In the genomic region with DNA sequence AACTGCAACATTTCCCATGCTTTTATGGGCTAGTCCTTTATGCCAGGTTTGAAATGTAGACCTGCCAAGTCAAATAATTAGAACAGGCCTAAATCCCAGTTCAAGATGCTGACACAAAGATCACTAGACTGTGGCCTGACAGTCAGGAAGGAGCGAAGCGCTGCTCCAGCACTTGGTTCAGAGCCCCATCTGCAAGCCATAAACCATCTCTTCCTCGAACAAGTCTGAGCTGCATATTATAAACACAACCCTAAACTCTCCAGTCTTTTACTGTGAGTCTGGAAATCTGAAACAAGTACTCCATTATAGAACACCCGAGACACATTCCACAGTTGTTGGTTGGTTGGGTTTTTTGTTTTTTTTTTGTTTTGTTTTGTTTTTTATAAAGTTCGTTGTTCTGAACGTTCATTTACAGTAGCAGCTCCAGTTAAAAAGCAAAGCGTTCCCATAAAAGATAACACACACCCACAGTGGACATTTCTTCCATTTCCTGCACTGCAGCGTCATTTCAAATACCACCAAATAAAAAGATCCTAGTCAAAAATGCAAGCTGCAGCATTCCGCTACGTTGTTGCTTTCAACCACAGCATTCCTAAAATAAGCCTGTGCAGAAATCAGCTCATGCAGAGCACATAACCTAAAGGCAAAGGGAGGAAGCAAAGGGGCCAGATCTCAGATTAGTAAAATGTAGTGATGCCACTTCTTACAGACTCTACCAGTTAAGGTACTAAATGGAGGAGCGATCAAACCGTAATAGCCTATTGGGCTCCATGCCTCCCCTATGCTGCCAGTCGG, we compare ENCODE assay signal across 9 mouse cellular contexts.
DNase-seq lines count a peak whose midpoint lies in the region; ATAC-seq and TF ChIP-seq lines count a peak whose summit lies in the region.
"Had no signal": no experiment of that assay in that cellular context is flagged by ENCODE, and none has a peak within 500 bp of the region (broad histone marks: within the 10 kb centered on the region; RNA-seq: fewer than 3 reads in every experiment).

No protein-coding gene starts in this region.

- H3K27ac ChIP-seq in left cerebral cortex, adult 2 months, result peak overlapping the region; percentile 70
- H3K27ac ChIP-seq in embryonic facial prominence, embryonic 14.5 days (replicated peaks; ENCODE audit: low read depth, low read length), result peak overlapping the region; percentile 65
- H3K27ac ChIP-seq in limb, embryonic 14.5 days (replicated peaks; ENCODE audit: low read depth, low read length), result peak overlapping the region; percentile 14; the same call in 1 of the 2 replicates
- H3K27ac ChIP-seq: liver, embryonic 14.5 days had no signal

- no peak for TF ChIP-seq POLR2A in limb, embryonic 14.5 days (IDR thresholded peaks at IDR 0.05; ENCODE audit: borderline replicate concordance, extremely low read depth, insufficient read depth, insufficient read length)

- H3K36me3 ChIP-seq in embryonic facial prominence, embryonic 14.5 days (ENCODE audit: control insufficient read depth, insufficient read depth, low read length), result 0 out of 2 replicates have a peak, but pooled peaks cover 5% of the 10 kb centered on the region
- H3K36me3 ChIP-seq in limb, embryonic 14.5 days (ENCODE audit: control insufficient read depth, insufficient read depth, low read length), result peaks cover 9% of the 10 kb centered on the region; the same call in 1 of the 2 replicates

- 41% methylated on average over 13 of the region's 13 CpGs for WGBS in embryonic facial prominence, embryonic 14.5 days
- 33% methylated on average over 13 of the region's 13 CpGs for WGBS in limb, embryonic 14.5 days

- no peak overlapping the region; the same call in 1 of the 2 replicates for H3K4me2 ChIP-seq in embryonic facial prominence, embryonic 14.5 days (ENCODE audit: low read depth, low read length)
- H3K4me2 ChIP-seq in limb, embryonic 14.5 days (replicated peaks; ENCODE audit: low read depth, low read length, severe bottlenecking), result no peak overlapping the region; the same call in 1 of the 2 replicates

- no peak for TF ChIP-seq CTCF in left cerebral cortex, adult 2 months (IDR thresholded peaks at IDR 0.05)

- H3K9ac ChIP-seq in embryonic facial prominence, embryonic 14.5 days (ENCODE audit: low read depth, low read length), result no peak overlapping the region
- peak overlapping the region; percentile 4; the same call in 1 of the 2 replicates for H3K9ac ChIP-seq in limb, embryonic 14.5 days (ENCODE audit: low read depth, low read length, severe bottlenecking)
- H3K9ac ChIP-seq: liver, embryonic 14.5 days had no signal

- intact Hi-C loops in left cerebral cortex, adult 2 months (cut with DNase I), result loop anchor here (5.0 kb wide), 2 partner anchors 55 to 90 kb away; no protein-coding TSS in a partner anchor

- no peak for DNase-seq in left cerebral cortex, adult 2 months (ENCODE audit: extremely low spot score in 1 of 2, low spot score in 2 of 2)
- DNase-seq in left cerebral cortex, adult 11 months (ENCODE audit: low spot score), result no peak
- peak; percentile 20 for DNase-seq in adipocyte (ENCODE audit: low spot score)
- peak; percentile 63 for DNase-seq in embryonic facial prominence, embryonic 14.5 days (ENCODE audit: low spot score)
- no peak for DNase-seq in limb, embryonic 14.5 days (ENCODE audit: low spot score)
- DNase-seq in right cerebral cortex, postnatal 25 days, result no peak
- DNase-seq in spleen, adult 12 weeks (ENCODE audit: low spot score), result no peak
- DNase-seq: gastrocnemius, postnatal 36 days had no signal

- H3K9me3 ChIP-seq in embryonic facial prominence, embryonic 14.5 days (ENCODE audit: control insufficient read depth, low read length), result no peaks in the 10 kb centered on the region
- no peaks in the 10 kb centered on the region for H3K9me3 ChIP-seq in limb, embryonic 14.5 days (ENCODE audit: control insufficient read depth, low read length)

- peaks cover 25% of the 10 kb centered on the region for H3K4me1 ChIP-seq in embryonic facial prominence, embryonic 14.5 days (ENCODE audit: control insufficient read depth, insufficient read depth, low read length)
- H3K4me1 ChIP-seq in limb, embryonic 14.5 days (ENCODE audit: control insufficient read depth, insufficient read depth, low read length), result peaks cover 21% of the 10 kb centered on the region

- H3K4me3 ChIP-seq in left cerebral cortex, adult 2 months, result no peak overlapping the region
- no peak overlapping the region for H3K4me3 ChIP-seq in embryonic facial prominence, embryonic 14.5 days (ENCODE audit: low read depth, low read length)
- H3K4me3 ChIP-seq in limb, embryonic 14.5 days (replicated peaks; ENCODE audit: low read length), result no peak overlapping the region

- 0 out of 2 replicates have a peak, but pooled peaks have one; percentile 30 for ATAC-seq in embryonic facial prominence, embryonic 14.5 days (ENCODE audit: low read depth)
- ATAC-seq in limb, embryonic 14.5 days (ENCODE audit: low FRiP score, low read depth), result peak; percentile 63; the same call in 1 of the 2 replicates

- H3K27me3 ChIP-seq in embryonic facial prominence, embryonic 14.5 days (replicated peaks; ENCODE audit: control insufficient read depth, insufficient read depth, low read length), result no peaks in the 10 kb centered on the region
- H3K27me3 ChIP-seq in limb, embryonic 14.5 days (ENCODE audit: control insufficient read depth, insufficient read depth, low read length), result no peaks in the 10 kb centered on the region

Comparison
In these comparisons a context has a peak if more than half of its experiments do, and no peak if none do; other contexts are left out.
1. DNase-seq: peak in adipocyte (single experiment) and embryonic facial prominence, embryonic 14.5 days (single experiment); none in left cerebral cortex, adult 2 months (0 of 2), left cerebral cortex, adult 11 months (single experiment), limb, embryonic 14.5 days (single experiment), right cerebral cortex, postnatal 25 days (single experiment) and spleen, adult 12 weeks (single experiment).
2. H3K27ac ChIP-seq: peak in every context shown above with its lines; median percentile 70 in left cerebral cortex, adult 2 months; 65 in embryonic facial prominence, embryonic 14.5 days; 14 in limb, embryonic 14.5 days.